Comparison of ENCODE assay signal across 16 mouse cellular contexts in the genomic region with DNA sequence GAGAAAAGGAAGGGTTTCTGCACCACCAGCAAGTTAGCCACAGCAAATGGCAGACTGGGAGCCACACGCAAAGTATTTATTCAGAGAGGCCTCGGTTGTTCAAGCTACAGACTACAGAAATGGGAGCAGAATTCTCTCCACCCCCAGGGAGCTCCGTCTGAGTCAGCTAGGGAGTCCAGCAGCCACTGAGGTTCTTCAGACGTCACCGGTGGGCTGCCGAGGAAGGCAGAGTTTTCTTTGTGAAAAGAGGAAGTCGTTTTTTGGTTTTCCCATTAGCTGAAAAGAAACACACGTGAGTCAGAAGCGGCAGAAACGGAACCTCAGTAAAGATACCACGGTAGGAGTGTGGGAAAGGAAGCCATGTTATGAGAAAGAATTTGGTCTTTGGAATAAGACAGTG. TPM values are rescaled to one million over a fixed set of nuclear protein-coding genes. Genes with fewer than 3 reads are reported as not detected.
DNase-seq lines count a peak whose midpoint lies in the region; ATAC-seq lines count a peak whose summit lies in the region.
"Had no signal": no experiment of that assay in that cellular context is flagged by ENCODE, and none has a peak within 500 bp of the region (broad histone marks: within the 10 kb centered on the region; RNA-seq: fewer than 3 reads in every experiment).

No protein-coding gene starts in this region.

- H3K9me3 ChIP-seq in liver, embryonic 12.5 days (replicated peaks) = no peaks in the 10 kb centered on the region
- H3K9me3 ChIP-seq: embryonic facial prominence, embryonic 13.5 days; neural tube, embryonic 12.5 days had no signal

- H3K4me3 ChIP-seq in liver, embryonic 12.5 days = no peak overlapping the region
- H3K4me3 ChIP-seq: embryonic facial prominence, embryonic 13.5 days; layer of hippocampus, adult 2 months; neural tube, embryonic 12.5 days had no signal

- no peak overlapping the region for H3K4me2 ChIP-seq in liver, embryonic 12.5 days
- H3K4me2 ChIP-seq: embryonic facial prominence, embryonic 13.5 days; neural tube, embryonic 12.5 days had no signal

- H3K4me1 ChIP-seq in liver, embryonic 12.5 days = 0 out of 2 replicates have a peak, but pooled peaks cover 9% of the 10 kb centered on the region
- H3K4me1 ChIP-seq: neural tube, embryonic 12.5 days had no signal

- no peak for ATAC-seq in liver, embryonic 12.5 days
- peak; percentile 85 to 90 for ATAC-seq in hematopoietic stem cell, adult 5-6 weeks (replicated peaks in 1 of 2; ENCODE audit: insufficient read depth in 1 of 2, low FRiP score in 2 of 2, low TSS enrichment in 1 of 2, low read depth in 1 of 2, poor library complexity in 2 of 2, severe bottlenecking in 2 of 2)
- ATAC-seq in neutrophil, adult 5-6 weeks (ENCODE audit: extremely low read depth, insufficient number of reproducible peaks, low FRiP score, poor library complexity, severe bottlenecking) = peak; percentile 74
- ATAC-seq: forebrain, postnatal 0 days; hindbrain, embryonic 16.5 days had no signal

- no peak overlapping the region for H3K9ac ChIP-seq in liver, embryonic 12.5 days
- H3K9ac ChIP-seq: embryonic facial prominence, embryonic 13.5 days; forebrain, postnatal 0 days; neural tube, embryonic 12.5 days had no signal

- peak; percentile 21 for DNase-seq in liver
- DNase-seq in frontal cortex, adult 2 months (ENCODE audit: extremely low spot score in 1 of 2, low spot score in 1 of 2) = no peak
- no peak for DNase-seq in right cerebral cortex, adult 2 months (ENCODE audit: low spot score in 2 of 2)
- DNase-seq in frontal cortex, postnatal 25 days (ENCODE audit: low spot score in 2 of 2) = no peak
- DNase-seq in kidney, postnatal 36 days = no peak
- DNase-seq: cerebellum, adult 11 months; forebrain, postnatal 0 days; left cerebral cortex, postnatal 4 days; lung, postnatal 36 days had no signal

- H3K27ac ChIP-seq in liver, embryonic 12.5 days = no peak overlapping the region
- H3K27ac ChIP-seq: embryonic facial prominence, embryonic 13.5 days; layer of hippocampus, adult 2 months; neural tube, embryonic 12.5 days had no signal

- 16% methylated on average over 11 of the region's 11 CpGs for WGBS in liver, embryonic 12.5 days (ENCODE audit: insufficient replicate concordance)

- H3K27me3 ChIP-seq in liver, embryonic 12.5 days (replicated peaks) = no peaks in the 10 kb centered on the region
- H3K27me3 ChIP-seq: embryonic facial prominence, embryonic 13.5 days; neural tube, embryonic 12.5 days had no signal

- H3K36me3 ChIP-seq in liver, embryonic 12.5 days = no peaks in the 10 kb centered on the region
- H3K36me3 ChIP-seq: embryonic facial prominence, embryonic 13.5 days; neural tube, embryonic 12.5 days had no signal

RNA-seq across cellular contexts. Expression of gene Bfsp2, which starts 55.4 kb away (rescaled TPM):
- polyA plus RNA-seq in liver, embryonic 12.5 days (2016; fragmentation: Nextera tagmentation; extraction: Ambion mirVana) = 0.41 and 0.62 TPM in 2 replicates
- total RNA-seq in hematopoietic stem cell, adult 5-6 weeks (2017) = 3.4 and 6.3 TPM in 2 replicates
- 19.3 and 24.9 TPM in 2 replicates for total RNA-seq in neutrophil, adult 5-6 weeks (2017)
- 5.5 and 6.9 TPM in 2 replicates for polyA plus RNA-seq in frontal cortex, adult 2 months (2012; rRNA removed)

RNA-seq across cellular contexts. Expression of gene Cdv3, which starts 59.2 kb away (rescaled TPM):
- 71.7 and 76.4 TPM in 2 replicates for polyA plus RNA-seq in liver, embryonic 12.5 days (2016; fragmentation: Nextera tagmentation; extraction: Ambion mirVana)
- total RNA-seq in hematopoietic stem cell, adult 5-6 weeks (2017) = 172 and 198 TPM in 2 replicates
- 107 TPM in 2 replicates for total RNA-seq in neutrophil, adult 5-6 weeks (2017)
- 53.9 TPM in 2 replicates for polyA plus RNA-seq in frontal cortex, adult 2 months (2012; rRNA removed)
